Mouse (Mus musculus) neural tube, embryonic 15.5 days (tissue): Measurements from ENCODE around the gene Slc9a9. TPM values are rescaled to one million over a fixed set of nuclear protein-coding genes. Genes with fewer than 3 reads are reported as not detected.

Experiments
- ATAC-seq: fragments of 200-750 bp; cut with Nextera tagmentation; 2 replicates; pipeline ENCODE4 v1.8.0; 2017; ENCODE audit warnings: mild to moderate bottlenecking, moderate TSS enrichment, moderate library complexity; ENCODE audit not compliant: low FRiP score
- H3K27ac ChIP-seq: fragments of 300-500 bp; sonication (generic); replicated peaks from 2 replicates; pipeline ENCODE4 v1.5.1; 2015; ENCODE audit warnings: mild to moderate bottlenecking, inconsistent platforms
- H3K27me3 ChIP-seq: fragments of 300-500 bp; sonication (generic); replicated peaks from 2 replicates; pipeline ENCODE4 v1.6.1; 2015; ENCODE audit warnings: inconsistent platforms
- H3K36me3 ChIP-seq: fragments of 300-500 bp; sonication (generic); 2 replicates; pipeline ENCODE4 v1.6.1; 2015; ENCODE audit warnings: inconsistent platforms
- H3K4me1 ChIP-seq: fragments of 300-500 bp; sonication (generic); 2 replicates; pipeline ENCODE4 v1.6.1; 2015; ENCODE audit warnings: inconsistent platforms
- H3K4me2 ChIP-seq: fragments of 300-500 bp; sonication (generic); 2 replicates; pipeline ENCODE4 v1.6.1; 2015; ENCODE audit warnings: inconsistent platforms, mild to moderate bottlenecking, moderate library complexity
- H3K4me3 ChIP-seq: fragments of 300-500 bp; sonication (generic); replicated peaks from 2 replicates; pipeline ENCODE4 v1.5.1; 2015; ENCODE audit warnings: mild to moderate bottlenecking, inconsistent platforms
- H3K9ac ChIP-seq: fragments of 300-500 bp; sonication (generic); replicated peaks from 2 replicates; pipeline ENCODE4 v1.6.1; 2015; ENCODE audit warnings: mild to moderate bottlenecking, inconsistent platforms
- H3K9me3 ChIP-seq: fragments of 300-500 bp; sonication (generic); replicated peaks from 2 replicates; pipeline ENCODE4 v1.6.1; 2016; ENCODE audit warnings: inconsistent platforms
- WGBS: fragments of 180-500 bp; shearing (Covaris S2); methylation state at CpG from one replicate; pipeline ENCODE4 v1.1.7; 2015; ENCODE audit warnings: mixed read lengths; 5-methylcytosine and 5-hydroxymethylcytosine counted together
- polyA plus RNA-seq: library from polyadenylated mRNA; unstranded; fragments of >200 nt; fragmentation: Nextera tagmentation; extraction: Ambion mirVana; gene quantifications from 2 replicates; pipeline ENCODE4 v1.2.1, GENCODE M21; 2015

The Slc9a9 gene
- polyA plus RNA-seq, 1 experiment from 2014 or later, result 9.2 TPM

GRCm38 (mm10) chr9:95150597-95150996, 480.9 kb downstream of the Slc9a9 start:
- Histone ChIP-seq H3K36me3 (no peaks in the 10 kb centered on the region), H3K4me2 (no peak overlapping the region), H3K9me3 (no peaks in the 10 kb centered on the region), H3K4me1 (no peaks in the 10 kb centered on the region), H3K9ac (no peak overlapping the region), H3K27me3 (no peaks in the 10 kb centered on the region), H3K27ac (no peak overlapping the region), H3K4me3 (no peak overlapping the region)
- WGBS, result 75% methylated on average over 3 of the region's 3 CpGs
- no peak for ATAC-seq

GRCm38 (mm10) chr9:95150998-95151397, 481.3 kb downstream of the Slc9a9 start:
- WGBS, result 78% methylated on average over 4 of the region's 4 CpGs
- no peak for ATAC-seq

GRCm38 (mm10) chr9:95151746-95152145, 482.0 kb downstream of the Slc9a9 start:
- H3K27ac ChIP-seq, result no peak overlapping the region
- no peak overlapping the region for H3K4me2 ChIP-seq
- H3K9ac ChIP-seq, result no peak overlapping the region
- H3K36me3 ChIP-seq, result no peaks in the 10 kb centered on the region
- WGBS, result 78% methylated on average over 4 of the region's 4 CpGs
- H3K27me3 ChIP-seq, result no peaks in the 10 kb centered on the region
- no peaks in the 10 kb centered on the region for H3K9me3 ChIP-seq
- no peak overlapping the region for H3K4me3 ChIP-seq
- no peaks in the 10 kb centered on the region for H3K4me1 ChIP-seq
- ATAC-seq, result no peak

More at GRCm38 (mm10) chr9:95150998-95151397, 481.3 kb downstream of the Slc9a9 start:
- no peaks in the 10 kb centered on the region for H3K27me3 ChIP-seq
- H3K9ac ChIP-seq, result no peak overlapping the region
- H3K4me1 ChIP-seq, result no peaks in the 10 kb centered on the region
- H3K4me2 ChIP-seq, result no peak overlapping the region
- no peaks in the 10 kb centered on the region for H3K36me3 ChIP-seq
- H3K9me3 ChIP-seq, result no peaks in the 10 kb centered on the region
- no peak overlapping the region for H3K27ac ChIP-seq
- no peak overlapping the region for H3K4me3 ChIP-seq

GRCm38 (mm10) chr9:95153966-95154365, 484.3 kb downstream of the Slc9a9 start:
- Histone ChIP-seq H3K4me2 (no peak overlapping the region), H3K9ac (no peak overlapping the region), H3K27me3 (no peaks in the 10 kb centered on the region), H3K9me3 (no peaks in the 10 kb centered on the region), H3K4me1 (no peaks in the 10 kb centered on the region), H3K4me3 (no peak overlapping the region), H3K36me3 (no peaks in the 10 kb centered on the region), H3K27ac (no peak overlapping the region)
- ATAC-seq, result no peak
- WGBS, result 85% methylated on average over 6 of the region's 6 CpGs

- Histone ChIP-seq H3K36me3 (no peaks in the 10 kb centered on the region), H3K27ac (no peak overlapping the region), H3K4me2 (no peak overlapping the region), H3K9me3 (no peaks in the 10 kb centered on the region), H3K4me1 (no peaks in the 10 kb centered on the region), H3K27me3 (no peaks in the 10 kb centered on the region), H3K9ac (no peak overlapping the region), H3K4me3 (no peak overlapping the region)
- 85% methylated on average over 4 of the region's 4 CpGs for WGBS
- ATAC-seq, result no peak
Observed at GRCm38 (mm10) chr9:95157948-95158347, 488.2 kb downstream of the Slc9a9 start.

GRCm38 (mm10) chr9:95158916-95159315, 489.2 kb downstream of the Slc9a9 start:
- Histone ChIP-seq H3K27ac (no peak overlapping the region), H3K9me3 (no peaks in the 10 kb centered on the region), H3K4me2 (no peak overlapping the region), H3K4me1 (no peaks in the 10 kb centered on the region), H3K27me3 (no peaks in the 10 kb centered on the region), H3K9ac (no peak overlapping the region), H3K36me3 (no peaks in the 10 kb centered on the region), H3K4me3 (no peak overlapping the region)
- ATAC-seq, result no peak
- WGBS, result 82% methylated on average over 8 of the region's 8 CpGs

GRCm38 (mm10) chr9:95160575-95161300, 491.0 kb downstream of the Slc9a9 start:
- no peak overlapping the region for H3K27ac ChIP-seq
- no peaks in the 10 kb centered on the region for H3K4me1 ChIP-seq
- no peak overlapping the region for H3K9ac ChIP-seq
- no peak overlapping the region for H3K4me2 ChIP-seq
- WGBS, result 84% methylated on average over 7 of the region's 7 CpGs
- no peak for ATAC-seq
- no peak overlapping the region for H3K4me3 ChIP-seq
- no peaks in the 10 kb centered on the region for H3K36me3 ChIP-seq
- no peaks in the 10 kb centered on the region for H3K27me3 ChIP-seq
- no peaks in the 10 kb centered on the region for H3K9me3 ChIP-seq

- Histone ChIP-seq H3K27ac (no peak overlapping the region), H3K9me3 (no peaks in the 10 kb centered on the region), H3K4me2 (no peak overlapping the region), H3K4me3 (no peak overlapping the region), H3K27me3 (no peaks in the 10 kb centered on the region), H3K9ac (no peak overlapping the region), H3K4me1 (no peaks in the 10 kb centered on the region), H3K36me3 (no peaks in the 10 kb centered on the region)
- 65% methylated on average over 2 of the region's 2 CpGs for WGBS
- no peak for ATAC-seq
Observed at GRCm38 (mm10) chr9:95161699-95162098, 492.0 kb downstream of the Slc9a9 start.

GRCm38 (mm10) chr9:95166224-95166623, 496.5 kb downstream of the Slc9a9 start:
- no peaks in the 10 kb centered on the region for H3K9me3 ChIP-seq
- H3K36me3 ChIP-seq, result no peaks in the 10 kb centered on the region
- no peaks in the 10 kb centered on the region for H3K4me1 ChIP-seq
- H3K27ac ChIP-seq, result no peak overlapping the region
- H3K4me3 ChIP-seq, result no peak overlapping the region
- no peak overlapping the region for H3K4me2 ChIP-seq
- WGBS, result 75% methylated on average over 4 of the region's 4 CpGs
- H3K27me3 ChIP-seq, result no peaks in the 10 kb centered on the region
- ATAC-seq, result no peak
- no peak overlapping the region for H3K9ac ChIP-seq

GRCm38 (mm10) chr9:95167806-95168205, 498.1 kb downstream of the Slc9a9 start:
- Histone ChIP-seq H3K4me1 (no peaks in the 10 kb centered on the region), H3K9me3 (no peaks in the 10 kb centered on the region), H3K27me3 (no peaks in the 10 kb centered on the region), H3K36me3 (no peaks in the 10 kb centered on the region), H3K9ac (no peak overlapping the region), H3K4me2 (no peak overlapping the region), H3K4me3 (no peak overlapping the region), H3K27ac (no peak overlapping the region)
- no peak for ATAC-seq
- WGBS, result 80% methylated on average over 1 of the region's 1 CpGs

GRCm38 (mm10) chr9:95168487-95169008, 498.8 kb downstream of the Slc9a9 start:
- ATAC-seq, result no peak
- H3K9ac ChIP-seq, result no peak overlapping the region
- H3K4me1 ChIP-seq, result no peaks in the 10 kb centered on the region
- H3K36me3 ChIP-seq, result no peaks in the 10 kb centered on the region
- H3K9me3 ChIP-seq, result no peaks in the 10 kb centered on the region
- no peak overlapping the region for H3K27ac ChIP-seq
- H3K27me3 ChIP-seq, result no peaks in the 10 kb centered on the region
- no peak overlapping the region for H3K4me3 ChIP-seq
- H3K4me2 ChIP-seq, result no peak overlapping the region
- WGBS, result 86% methylated on average over 13 of the region's 13 CpGs

GRCm38 (mm10) chr9:95178170-95178569, 508.5 kb downstream of the Slc9a9 start:
- Histone ChIP-seq H3K4me1 (peaks cover 22% of the 10 kb centered on the region), H3K4me2 (no peak overlapping the region), H3K9me3 (no peaks in the 10 kb centered on the region), H3K27ac (no peak overlapping the region), H3K9ac (no peak overlapping the region), H3K4me3 (no peak overlapping the region), H3K27me3 (no peaks in the 10 kb centered on the region), H3K36me3 (no peaks in the 10 kb centered on the region)
- WGBS, result 89% methylated on average over 3 of the region's 3 CpGs
- no peak for ATAC-seq
